Mouse (Mus musculus): Measurements from ENCODE around the gene Rhbdl1.

DNA sequence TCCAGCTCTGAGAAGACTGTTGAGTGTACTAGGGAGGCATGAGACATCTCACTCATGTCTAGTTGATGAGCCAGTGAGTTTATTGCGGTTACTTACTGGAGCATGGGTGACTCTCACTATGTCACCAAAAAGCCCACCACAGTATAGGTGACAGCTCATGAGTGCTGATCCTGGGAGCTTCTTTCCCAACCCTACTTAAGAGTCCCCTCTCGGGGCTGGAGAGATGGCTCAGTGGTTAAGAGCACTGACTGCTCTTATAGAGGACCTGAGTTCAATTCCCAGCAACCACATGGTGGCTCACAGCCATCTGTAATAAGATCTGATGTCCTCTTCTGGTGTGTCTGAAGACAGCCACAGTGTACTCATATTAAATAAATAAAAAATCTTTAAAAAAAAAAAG is 32.9 kb upstream of the Rhbdl1 start:
- TF ChIP-seq CTCF (IDR thresholded peaks at IDR 0.05; ENCODE audit: low read depth) (no peak), EP300 (IDR thresholded peaks at IDR 0.05; ENCODE audit: low read depth) (no peak)
